Comparison of ENCODE assay signal across 10 mouse cellular contexts in the genomic region with DNA sequence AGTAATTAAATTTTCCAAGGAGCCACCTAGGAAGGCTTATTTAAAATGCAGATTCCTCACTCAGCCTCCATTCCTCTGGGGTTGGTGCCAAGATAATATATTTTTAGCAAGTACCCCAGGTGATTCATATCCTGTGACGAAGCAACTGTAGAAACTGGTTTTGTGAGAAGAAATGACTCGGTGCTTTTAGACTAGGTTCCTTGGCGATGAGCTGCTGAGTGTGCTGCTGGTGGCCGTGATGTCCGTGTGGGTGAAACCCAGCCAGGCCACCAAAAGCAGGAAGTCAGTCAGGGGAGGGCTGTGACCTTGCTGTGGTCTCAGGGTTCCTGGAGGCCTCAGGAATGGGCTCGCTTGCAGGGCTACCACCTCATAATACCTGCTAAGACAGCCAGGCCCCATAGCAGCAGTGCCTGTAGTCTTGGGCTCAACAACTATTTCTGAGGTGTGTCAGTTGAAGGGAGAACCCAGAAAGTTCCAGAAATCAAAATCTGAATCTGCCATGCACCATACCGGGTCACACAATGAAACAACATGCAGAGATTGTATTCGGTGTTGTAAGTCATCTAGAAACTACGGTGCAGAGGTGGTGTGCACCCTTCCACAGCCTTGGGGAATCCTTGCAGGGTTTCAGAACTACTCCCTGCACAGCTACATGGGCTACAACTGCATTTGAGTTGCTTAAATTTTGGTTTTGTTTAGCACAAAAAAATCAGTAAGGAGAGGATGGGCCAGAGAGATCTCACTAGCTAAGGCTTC. TPM values are rescaled to one million over a fixed set of nuclear protein-coding genes. Genes with fewer than 3 reads are reported as not detected.
A peak's percentile ranks its signal among the peaks of the same experiment; 100 is the strongest.
DNase-seq lines count a peak whose midpoint lies in the region; TF ChIP-seq lines count a peak whose summit lies in the region.
"Had no signal": no experiment of that assay in that cellular context is flagged by ENCODE, and none has a peak within 500 bp of the region (broad histone marks: within the 10 kb centered on the region; RNA-seq: fewer than 3 reads in every experiment).

No protein-coding gene starts in this region.

- H3K79me3 ChIP-seq in C2C12 (ENCODE audit: low read depth) = no peaks in the 10 kb centered on the region

- DNase-seq in layer of hippocampus, adult 9-11 months = peak; percentile 16
- DNase-seq in layer of hippocampus, postnatal 10 days (ENCODE audit: low spot score in 2 of 2) = no peak
- peak; percentile 84 for DNase-seq in brain, adult 2 months (ENCODE audit: low read depth, low spot score)
- no peak for DNase-seq in testis, postnatal 10 days (ENCODE audit: low spot score)
- no peak for DNase-seq in heart, postnatal 14 days
- DNase-seq: heart, adult 11 months; liver, postnatal 0 days; thymus, adult 18-20 months had no signal

- intact Hi-C loops in heart, postnatal 14 days (cut with DNase I) = no loop called here

- peak overlapping the region; percentile 48 for H3K27ac ChIP-seq in macrophage

- H3K36me3 ChIP-seq in C2C12 (ENCODE audit: control insufficient read depth, insufficient read depth) (peaks cover 14% of the 10 kb centered on the region), macrophage (ENCODE audit: inconsistent target) (no peaks in the 10 kb centered on the region)

- no peaks in the 10 kb centered on the region for H3K27me3 ChIP-seq in C2C12 (ENCODE audit: control insufficient read depth, insufficient read depth, insufficient read length)

- TF ChIP-seq CTCF in C2C12 (IDR thresholded peaks at IDR 0.05; ENCODE audit: control insufficient read depth, insufficient read depth, insufficient read length) = no peak

- H3K79me2 ChIP-seq in C2C12 (ENCODE audit: control insufficient read depth, insufficient read depth) = no peaks in the 10 kb centered on the region
- no peaks in the 10 kb centered on the region for H3K79me2 ChIP-seq in macrophage (ENCODE audit: inconsistent target)

- no peak overlapping the region for H3ac ChIP-seq in C2C12 (ENCODE audit: control insufficient read depth, insufficient read length, low read depth)

- WGBS in macrophage (ENCODE audit: missing documents) = 19% methylated on average over 9 of the region's 9 CpGs

- H3K4me3 ChIP-seq in C2C12 (ENCODE audit: insufficient read depth, poor library complexity, severe bottlenecking) = no peak overlapping the region
- H3K4me3 ChIP-seq in macrophage (ENCODE audit: inconsistent target) = no peak overlapping the region

TF ChIP-seq in C2C12, 6 proteins besides CTCF, POLR2A, EP300 and RAD21:
- TF ChIP-seq MAX (IDR thresholded peaks at IDR 0.05) (peak; percentile 26), MYOG (IDR thresholded peaks at IDR 0.05; ENCODE audit: control insufficient read depth, extremely low read depth, insufficient read length) (no peak), FOSL1 (IDR thresholded peaks at IDR 0.05; ENCODE audit: insufficient read depth, low read length, poor library complexity, severe bottlenecking) (peak; percentile 31)

RNA-seq across cellular contexts. Expression of a gene that starts 27.1 kb away (rescaled TPM):
- total RNA-seq in layer of hippocampus, postnatal 10 days (2021) = 10 to 100 TPM; 42.3 to 43.0 TPM
- polyA plus RNA-seq in C2C12 (2012; fragmentation: generic; extraction: Trizol) (41.2 TPM), macrophage (2018) (1.6 to 6.3 TPM (median 2.4 TPM) in 3 replicates)
- 1 to 10 TPM in 12 of 26 experiments, under 1 TPM in 10, not detected in 4; 0.20 to 5.7 (median 1.5) TPM for total RNA-seq in macrophage (2018; cell fraction: chromatin; rRNA removed)
- 1 to 10 TPM in 13 of 26 experiments, under 1 TPM in 13; 0.07 to 4.8 (median 1.3) TPM for total RNA-seq in macrophage (2018; cell fraction: cytosol; rRNA removed)
- total RNA-seq in macrophage (2018; cell fraction: nucleus; rRNA removed) = 1 to 10 TPM in 13 of 26 experiments, under 1 TPM in 11, not detected in 2; 0.15 to 10.0 (median 2.0) TPM
- 10 to 100 TPM; 40.6 to 46.0 TPM for total RNA-seq in heart, postnatal 14 days (2021)

Comparison
In these comparisons a context has a peak if more than half of its experiments do, and no peak if none do; other contexts are left out.
1. DNase-seq: peak in layer of hippocampus, adult 9-11 months (single experiment) and brain, adult 2 months (single experiment); none in layer of hippocampus, postnatal 10 days (0 of 2), testis, postnatal 10 days (single experiment) and heart, postnatal 14 days (0 of 2).